Mouse (Mus musculus): Measurements from ENCODE around the gene Olfr547.

- no peak for TF ChIP-seq CTCF (IDR thresholded peaks at IDR 0.05; ENCODE audit: control insufficient read depth, insufficient read depth, insufficient read length)
- TF ChIP-seq MAX (IDR thresholded peaks at IDR 0.05), result no peak
Observed at GRCm38 (mm10) chr7:102541251-102541650, 6.7 kb downstream of the Olfr547 start.

All from C2C12 (cell line).